Mouse (Mus musculus): Measurements from ENCODE around the gene Kndc1.

The Kndc1 gene

DNA sequence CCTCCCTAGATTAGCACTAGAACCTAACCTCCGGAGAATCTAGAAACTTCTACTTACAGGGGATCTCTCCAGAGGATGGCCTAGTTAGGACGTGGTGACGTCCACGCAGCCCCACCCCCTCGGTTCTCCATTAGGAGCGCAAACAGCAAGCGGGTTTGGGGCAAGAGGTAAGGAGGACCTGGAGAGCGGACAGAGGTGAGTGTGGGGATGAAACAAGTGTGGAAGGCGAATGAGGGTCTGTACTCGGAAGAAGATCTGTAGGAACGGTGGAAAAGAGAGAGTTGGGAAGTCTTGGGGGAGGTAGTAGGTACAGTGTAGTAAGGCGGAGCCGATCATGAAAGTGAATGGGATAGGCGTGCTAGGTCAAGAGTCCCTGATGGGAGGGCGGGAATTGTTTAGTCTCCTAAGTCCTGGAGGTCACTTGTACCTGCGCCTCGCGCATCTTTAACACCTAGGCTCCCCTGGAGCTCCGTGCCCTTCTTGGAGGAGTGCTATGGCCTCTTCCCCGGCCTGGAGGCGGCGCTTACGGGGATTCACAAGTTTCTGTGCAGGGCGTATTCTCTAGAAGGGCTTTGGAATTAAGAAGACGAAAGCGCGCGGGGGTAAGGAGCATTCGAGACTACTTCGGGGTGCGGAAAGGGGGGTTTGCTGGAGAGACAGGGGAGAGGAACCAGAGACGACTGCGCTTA is 55.9 kb downstream of the Kndc1 start:
- DNase-seq (ENCODE audit: extremely low read depth, low read depth, low spot score): no peak

DNA sequence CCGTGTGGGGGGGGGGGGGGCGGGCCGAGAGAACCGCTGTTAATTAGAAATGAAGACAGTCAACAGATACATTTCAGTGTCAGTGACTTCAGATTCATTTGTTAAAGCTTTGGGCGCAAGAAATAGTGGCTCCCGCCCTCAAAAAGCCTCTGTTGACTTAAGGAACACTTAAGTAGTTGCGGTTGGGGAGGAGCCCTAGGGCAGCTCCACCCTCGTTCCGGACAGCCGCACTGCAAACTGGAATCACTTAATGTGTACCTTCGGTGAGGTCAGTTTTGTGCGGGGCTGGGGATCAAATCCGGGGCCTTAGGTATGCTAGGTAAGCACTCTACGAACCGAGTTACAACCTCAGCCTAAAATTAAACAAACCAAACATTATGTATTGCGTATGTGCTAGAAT is 56.6 kb downstream of the Kndc1 start:
- no peak for DNase-seq (ENCODE audit: extremely low read depth, low read depth, low spot score)

GRCm38 (mm10) chr7:139951991-139952633 is 57.6 kb downstream of the Kndc1 start:
- no peak for DNase-seq (ENCODE audit: extremely low read depth, low read depth, low spot score)

GRCm38 (mm10) chr7:139955505-139955904 is 61.0 kb downstream of the Kndc1 start:
- no peak for DNase-seq (ENCODE audit: extremely low read depth, low read depth, low spot score)

DNA sequence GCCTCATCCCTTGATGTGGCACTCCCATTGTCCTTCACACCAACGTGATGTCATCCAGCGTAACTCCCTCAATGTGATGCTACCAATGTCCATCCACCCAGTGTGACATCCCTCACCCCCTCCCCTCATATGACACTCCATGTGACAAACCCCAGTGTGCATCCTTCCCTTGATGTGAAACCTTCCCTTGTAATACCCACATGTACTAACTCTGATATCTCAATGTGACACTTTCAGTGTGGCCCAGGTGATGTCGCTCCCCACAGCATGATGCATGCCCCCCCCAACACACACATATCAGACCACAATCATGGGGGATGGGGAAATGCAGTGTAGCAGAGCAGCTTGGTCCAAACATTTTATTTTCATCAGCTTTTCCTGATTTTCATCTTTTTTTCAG is 62.2 kb downstream of the Kndc1 start:
- no peak for DNase-seq (ENCODE audit: extremely low read depth, low read depth, low spot score)

DNA sequence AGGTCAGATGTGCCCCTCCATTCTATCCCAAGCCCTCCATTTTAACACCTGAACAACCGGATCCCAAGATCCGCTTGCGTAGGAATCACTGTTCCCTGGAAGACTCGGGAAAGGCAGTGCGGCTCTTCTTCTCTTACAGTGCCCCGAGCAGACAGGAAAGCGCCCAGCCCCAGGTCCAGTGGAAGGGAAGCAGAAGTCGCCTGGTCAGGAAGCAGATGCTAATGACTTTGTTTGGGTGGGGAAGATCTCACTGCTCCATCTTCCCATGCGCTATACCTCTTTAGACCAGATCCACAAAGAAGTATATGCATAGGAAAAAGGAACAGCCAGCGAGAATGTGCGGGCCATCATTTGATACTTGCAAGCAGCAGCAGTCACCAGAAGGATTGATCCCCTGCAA is 62.9 kb downstream of the Kndc1 start:
- no peak for DNase-seq (ENCODE audit: extremely low read depth, low read depth, low spot score)

GRCm38 (mm10) chr7:139957958-139958357 is 63.5 kb downstream of the Kndc1 start:
- DNase-seq (ENCODE audit: extremely low read depth, low read depth, low spot score): no peak

GRCm38 (mm10) chr7:139961141-139961540 is 66.6 kb downstream of the Kndc1 start:
- DNase-seq (ENCODE audit: extremely low read depth, low read depth, low spot score): no peak

GRCm38 (mm10) chr7:139963814-139964213 is 69.3 kb downstream of the Kndc1 start:
- no peak for DNase-seq (ENCODE audit: extremely low read depth, low read depth, low spot score)

DNA sequence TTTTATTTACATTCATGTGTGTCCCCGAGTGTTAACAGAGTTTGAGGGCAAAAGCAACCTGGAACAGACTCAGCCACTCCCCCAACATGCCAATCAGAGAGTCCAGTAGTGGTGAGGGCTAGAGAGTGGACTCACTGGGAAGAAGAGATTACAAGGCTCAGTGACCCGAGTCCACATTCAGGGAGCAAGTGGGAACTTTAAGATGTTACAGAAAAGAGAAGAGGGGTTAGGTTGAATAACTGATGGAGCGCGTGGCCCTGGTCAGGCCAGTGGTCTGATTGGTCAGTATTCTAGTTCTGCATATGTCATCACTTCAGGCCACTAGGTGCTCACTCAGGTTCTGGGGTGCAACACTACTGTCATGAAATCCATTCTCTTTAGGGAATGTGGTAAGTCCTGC is 72.7 kb downstream of the Kndc1 start:
- no peak for DNase-seq (ENCODE audit: extremely low read depth, low read depth, low spot score)

DNA sequence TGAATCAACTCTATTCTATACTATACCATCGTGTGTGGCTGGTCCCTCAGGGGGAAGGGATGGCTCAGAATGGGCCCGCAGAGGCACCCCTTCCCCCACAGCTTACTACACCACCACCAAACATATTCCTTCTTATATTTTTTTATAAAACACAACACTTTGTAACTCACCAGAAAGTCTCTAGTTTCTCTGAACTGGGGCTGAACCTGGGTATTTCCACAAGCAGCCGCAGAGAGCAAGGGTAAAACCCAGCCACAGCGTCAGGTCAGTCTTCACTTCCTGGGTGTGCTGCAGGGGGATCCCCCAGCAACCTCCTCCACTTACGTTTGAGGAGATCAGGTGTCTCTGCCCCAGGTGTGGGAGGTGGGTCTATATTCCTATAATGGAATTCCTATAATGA is 73.9 kb downstream of the Kndc1 start:
- DNase-seq (ENCODE audit: extremely low read depth, low read depth, low spot score): no peak

DNA sequence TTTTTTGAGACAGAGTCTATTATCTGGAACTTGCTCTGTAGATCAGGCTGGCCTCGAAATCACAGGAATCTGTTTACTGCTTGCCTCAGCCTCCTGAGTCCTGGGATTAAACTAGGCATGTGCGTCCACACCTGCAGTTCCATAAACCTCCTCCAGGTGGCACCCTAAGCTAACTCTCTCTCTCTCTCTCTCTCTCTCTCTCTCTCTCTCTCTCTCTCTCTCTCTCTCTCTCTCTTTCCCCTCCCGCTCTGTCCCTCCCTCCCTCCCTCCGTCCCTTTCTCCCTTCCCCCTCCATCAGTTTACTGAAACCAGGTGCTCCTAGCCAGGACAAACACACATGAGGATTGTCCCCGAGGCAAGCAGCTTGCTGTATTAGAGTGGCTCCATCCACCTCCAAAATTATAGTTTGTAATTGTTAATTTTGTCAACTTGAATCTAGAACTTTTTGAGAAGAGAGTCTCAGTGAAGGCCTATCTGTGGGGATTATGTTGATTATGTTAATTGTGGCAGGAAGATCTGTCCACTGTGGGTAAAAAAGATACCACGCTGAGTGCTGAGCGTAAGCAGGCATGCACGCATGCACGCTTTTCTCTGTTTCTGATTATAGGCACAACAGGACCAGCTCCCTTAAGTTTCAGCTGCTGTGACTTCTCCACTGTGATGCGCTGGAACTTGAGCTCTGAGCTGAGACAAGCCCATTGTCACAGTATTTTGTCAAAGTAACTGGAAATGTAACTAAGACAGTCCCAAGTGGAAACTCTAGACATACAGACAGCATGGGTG is 75.0 kb downstream of the Kndc1 start:
- no peak for DNase-seq (ENCODE audit: extremely low read depth, low read depth, low spot score)

- DNase-seq (ENCODE audit: extremely low read depth, low read depth, low spot score): no peak
These were observed 75.9 kb downstream of the Kndc1 start for GRCm38 (mm10) chr7:139970216-139970919.

GRCm38 (mm10) chr7:139970979-139971378 is 76.5 kb downstream of the Kndc1 start:
- DNase-seq (ENCODE audit: extremely low read depth, low read depth, low spot score): no peak

- DNase-seq (ENCODE audit: extremely low read depth, low read depth, low spot score): no peak
These were observed 76.9 kb downstream of the Kndc1 start for GRCm38 (mm10) chr7:139971436-139971835.

DNA sequence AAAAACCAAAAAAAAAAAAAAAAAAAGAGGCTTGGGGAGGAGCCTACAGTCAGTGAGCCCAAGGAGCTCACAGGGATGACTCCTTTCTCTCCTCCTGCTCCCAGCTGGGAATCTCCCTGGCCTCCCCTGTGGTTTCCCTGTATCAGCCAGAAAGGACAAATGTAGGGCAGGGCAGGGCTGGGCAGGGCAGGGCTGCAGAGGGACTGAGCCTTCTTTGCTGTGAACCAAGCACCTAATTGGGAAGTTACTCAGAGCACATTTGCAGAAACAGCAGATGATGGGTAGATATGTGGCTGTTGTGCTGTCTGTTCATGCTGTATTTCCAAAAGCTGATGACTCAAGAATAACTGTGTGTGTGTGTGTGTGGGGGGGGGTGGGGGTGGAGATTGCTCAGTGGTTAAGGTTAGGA is 78.4 kb downstream of the Kndc1 start:
- no peak for DNase-seq (ENCODE audit: extremely low read depth, low read depth, low spot score)

- no peak for DNase-seq (ENCODE audit: extremely low read depth, low read depth, low spot score)
These were observed 79.8 kb downstream of the Kndc1 start for GRCm38 (mm10) chr7:139974307-139974706.

GRCm38 (mm10) chr7:139975471-139975870 is 81.0 kb downstream of the Kndc1 start:
- no peak for DNase-seq (ENCODE audit: extremely low read depth, low read depth, low spot score)

DNA sequence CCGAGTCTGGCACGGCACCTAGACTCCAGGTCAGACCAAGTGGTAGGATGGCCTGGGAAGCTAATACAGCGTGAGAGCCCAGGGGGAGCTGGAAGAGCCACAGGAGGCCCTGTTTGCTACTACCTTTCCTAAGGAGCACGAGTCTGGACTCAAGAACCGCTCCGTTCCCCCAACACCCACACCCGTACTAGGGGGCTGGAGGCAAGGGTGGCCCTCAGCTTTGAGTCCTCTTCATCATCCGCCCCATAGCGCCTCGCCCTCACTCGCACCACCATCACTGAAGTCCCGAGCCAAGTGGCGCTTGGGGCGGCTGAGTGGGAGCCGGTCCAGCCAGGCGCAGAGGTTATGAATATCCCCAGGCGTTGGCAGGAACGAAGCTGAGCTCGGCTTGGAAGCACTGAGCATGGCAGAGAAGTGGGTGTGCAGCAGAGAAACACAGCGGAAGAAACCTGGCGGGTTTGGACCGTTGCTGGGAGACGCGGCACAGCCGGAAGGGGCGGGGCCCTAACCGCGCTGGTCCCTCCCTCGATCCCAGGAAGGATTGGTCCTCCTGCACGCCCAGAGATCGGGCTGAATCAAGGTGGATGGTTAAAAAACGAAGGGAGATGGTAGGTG is 83.9 kb downstream of the Kndc1 start, which contains the start of gene 6430531B16Rik:
Gene 6430531B16Rik (minus strand): TSS at position 478 of the 615 bp plus-strand sequence.
- no peak for DNase-seq (ENCODE audit: extremely low read depth, low read depth, low spot score)

DNA sequence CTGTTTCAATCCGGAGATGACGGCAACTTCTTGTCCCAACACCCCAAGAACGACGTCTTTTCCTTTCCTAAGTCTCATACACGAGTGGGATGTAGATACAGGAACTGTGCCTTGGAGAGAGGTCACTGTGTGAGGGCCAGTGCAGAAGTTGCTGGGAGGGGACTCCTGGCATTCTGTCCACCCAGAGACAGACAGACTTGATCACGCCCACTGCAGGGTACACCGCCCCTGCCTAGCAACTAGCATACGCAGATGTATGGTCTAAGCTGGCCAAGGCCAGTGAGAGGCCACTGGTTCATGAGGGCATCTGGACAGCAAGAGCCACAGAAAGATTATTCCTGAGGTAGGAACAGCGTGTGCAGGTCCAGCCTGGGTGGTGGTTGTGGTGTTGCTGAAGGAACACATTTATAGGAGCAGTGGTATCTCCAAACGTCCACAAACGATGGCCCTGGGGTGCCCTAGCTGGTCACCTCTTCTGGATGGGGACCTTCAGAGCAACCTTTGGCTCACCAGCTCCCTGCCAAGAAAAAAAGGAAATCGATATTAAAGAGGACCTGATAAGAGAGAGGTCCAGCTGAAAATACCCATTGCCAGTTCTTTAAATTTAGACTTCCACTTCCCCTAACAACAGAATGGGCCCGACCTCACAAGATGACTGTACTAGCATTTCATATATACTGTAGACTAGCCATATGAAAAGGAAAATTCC is 84.7 kb downstream of the Kndc1 start:
- no peak for DNase-seq (ENCODE audit: extremely low read depth, low read depth, low spot score)
